Mouse (Mus musculus): Measurements from ENCODE around the gene Olfr411.

Olfr411 gene

DNA sequence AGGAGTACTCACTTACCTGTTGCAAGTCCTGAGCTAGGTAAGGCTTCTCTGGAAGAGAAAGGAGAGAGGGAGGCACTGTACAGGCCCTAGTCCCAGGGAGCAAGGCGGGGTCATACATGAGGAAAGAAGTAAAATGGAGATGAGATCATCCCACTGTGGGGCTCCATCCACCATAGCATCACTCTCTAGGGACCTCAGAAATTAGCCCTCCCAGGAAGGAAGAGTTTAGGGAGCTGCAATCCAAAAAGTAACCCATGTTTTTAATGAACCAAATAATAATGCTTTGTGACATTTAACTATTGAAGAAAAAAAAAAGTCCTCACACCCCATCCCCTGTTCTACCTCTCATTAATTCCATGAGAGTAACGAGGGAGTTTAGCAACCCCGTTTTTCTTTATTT lies at the start of gene Olfr411:
Olfr411 (minus strand) TSS at position 101 of the 400 bp plus-strand sequence.
- no peak for DNase-seq (ENCODE audit: low spot score in 2 of 2)

DNA sequence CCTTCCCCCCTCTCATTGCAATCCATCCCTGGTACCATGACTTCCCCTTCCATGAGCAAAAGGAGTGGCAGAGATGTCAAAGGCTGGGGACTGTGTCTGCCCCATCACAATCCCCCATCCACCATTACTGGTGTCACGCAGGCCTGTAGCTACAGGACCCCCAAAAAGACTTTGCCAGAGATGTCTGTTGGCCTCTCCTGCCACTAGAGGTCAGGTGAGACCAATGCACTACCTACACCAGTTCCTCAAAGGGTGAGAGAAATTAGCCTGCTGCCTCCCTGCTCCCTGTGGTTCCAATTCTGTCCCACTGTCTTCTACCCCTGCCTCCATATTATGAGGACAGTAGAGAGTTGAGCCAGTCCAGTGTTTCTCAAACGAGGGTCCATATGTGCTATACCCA lies 49.7 kb upstream of the Olfr411 start:
- DNase-seq (ENCODE audit: low spot score in 2 of 2) = no peak

DNA sequence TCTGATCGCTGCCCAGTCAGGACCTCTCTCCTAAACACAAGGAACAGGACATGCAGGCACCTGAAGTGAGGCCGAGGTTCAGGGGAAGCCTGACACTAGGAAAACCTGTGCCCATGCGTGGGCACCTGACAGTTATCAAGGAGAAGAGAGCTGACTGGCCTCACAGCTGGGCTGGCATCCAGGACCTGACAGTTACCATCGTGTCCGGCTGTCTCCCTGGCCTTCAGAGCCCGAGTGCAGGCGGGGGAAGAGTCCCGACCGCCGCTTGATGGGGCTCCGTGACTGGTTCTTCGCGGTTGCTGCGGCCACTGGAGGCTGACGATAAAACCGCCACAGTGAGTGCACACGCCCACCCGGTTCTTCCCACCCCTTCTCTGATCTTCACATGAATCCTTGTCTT lies 43.1 kb upstream of the Olfr411 start:
- no peak for DNase-seq (ENCODE audit: low spot score in 2 of 2)

DNA sequence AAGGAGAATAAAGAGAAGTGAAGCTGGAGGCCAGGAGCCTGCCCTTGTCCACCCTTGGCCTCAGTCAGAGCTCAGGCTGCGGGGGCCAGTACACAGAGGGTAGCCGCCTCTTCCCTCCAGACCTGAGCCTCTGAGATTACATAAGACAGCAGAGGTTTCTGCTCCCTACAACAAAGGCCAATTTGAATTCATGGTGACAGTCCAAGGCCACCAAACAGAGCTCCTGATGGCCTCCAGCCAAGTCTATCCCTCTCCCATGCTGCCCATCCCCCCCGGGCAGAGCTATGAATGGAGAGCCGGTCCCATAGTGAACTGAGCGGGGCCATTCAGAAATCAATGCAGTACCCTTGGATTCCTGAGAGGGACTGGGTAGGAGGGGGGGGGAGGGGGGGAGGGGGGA lies 41.0 kb upstream of the Olfr411 start:
- DNase-seq (ENCODE audit: low spot score in 2 of 2) = peak in 1 of 2 experiments; percentile 41

DNA sequence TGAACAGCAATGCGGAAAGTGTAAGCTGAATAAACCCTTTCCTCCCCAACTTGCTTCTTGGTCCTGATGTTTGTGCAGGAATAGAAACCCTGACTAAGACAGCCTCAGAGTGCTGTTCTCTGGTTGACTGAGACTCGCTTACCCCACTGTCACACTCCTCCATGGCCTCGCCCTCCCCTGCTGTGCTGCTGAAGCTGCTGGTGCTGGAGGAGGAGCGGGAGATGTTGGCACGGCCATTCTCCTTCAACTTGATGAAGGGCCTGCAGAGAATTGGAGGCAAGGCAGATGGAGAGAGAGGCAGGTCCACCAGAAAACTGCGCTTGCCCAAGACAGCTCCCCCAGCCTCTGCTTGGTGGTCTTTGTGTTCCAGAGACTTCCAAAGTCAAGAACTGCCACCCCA lies 40.5 kb upstream of the Olfr411 start:
- no peak for DNase-seq (ENCODE audit: low spot score in 2 of 2)

DNA sequence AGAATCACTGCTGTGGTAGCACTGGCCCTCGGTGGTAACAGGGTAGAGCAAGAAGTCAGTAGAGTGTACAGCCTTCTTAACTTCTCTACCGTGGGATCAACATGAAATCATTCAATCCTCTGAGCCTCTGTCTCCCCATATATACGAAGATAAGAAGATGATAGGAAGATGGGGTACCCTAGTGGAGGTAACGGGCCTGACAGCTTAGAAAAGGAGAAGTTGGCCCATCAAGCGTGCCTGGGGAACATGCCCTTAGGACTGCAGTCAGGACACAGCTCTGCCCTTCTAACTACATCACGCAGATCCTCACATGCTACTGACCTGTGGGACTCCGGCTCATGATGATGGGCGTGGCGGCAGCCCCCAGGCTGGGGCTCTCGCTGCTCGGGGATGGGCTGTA lies 39.4 kb upstream of the Olfr411 start:
- DNase-seq (ENCODE audit: low spot score in 2 of 2) = no peak

DNA sequence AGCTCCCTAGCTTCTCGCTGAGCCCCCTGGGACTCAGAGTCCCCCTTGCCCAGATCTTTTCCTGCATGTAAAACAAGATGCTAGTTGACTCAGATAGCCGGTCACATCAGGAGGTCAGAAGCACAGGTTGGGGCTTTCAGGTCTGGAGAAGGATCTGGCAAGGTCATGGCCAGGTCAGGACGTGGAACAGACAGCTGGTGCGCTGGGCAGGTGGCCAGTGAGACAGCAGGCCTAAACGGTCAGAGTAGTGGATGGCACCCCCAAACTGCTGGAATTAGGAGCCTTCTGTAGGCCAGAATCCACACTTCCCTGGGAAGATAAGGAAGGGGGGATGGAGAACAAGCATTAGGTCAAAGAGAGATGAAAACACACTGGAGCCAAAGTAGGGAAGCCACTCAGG lies 34.8 kb upstream of the Olfr411 start:
- DNase-seq (ENCODE audit: low spot score in 2 of 2) = peak in 1 of 2 experiments; percentile 12

DNA sequence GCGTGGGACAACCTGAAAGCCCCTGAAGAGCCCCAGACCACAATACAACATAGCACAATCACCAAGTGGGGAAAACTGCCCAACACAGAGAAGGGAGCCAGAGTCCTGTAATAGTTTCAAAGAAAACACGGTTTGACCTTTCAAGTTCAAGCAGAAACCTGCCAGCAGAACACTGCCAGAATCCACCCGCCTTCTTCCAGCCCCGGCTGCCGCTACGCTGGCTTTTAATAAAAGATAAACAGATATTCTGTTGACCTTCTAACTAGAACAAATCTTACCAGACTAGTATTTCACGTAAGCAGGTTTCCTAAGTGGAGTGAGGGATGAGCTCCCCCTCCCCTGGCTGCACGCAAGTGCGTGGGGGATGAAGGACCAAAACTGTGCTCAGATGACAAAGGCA lies 33.2 kb upstream of the Olfr411 start:
- peak; percentile 19 to 42 for DNase-seq (ENCODE audit: low spot score in 2 of 2)

DNA sequence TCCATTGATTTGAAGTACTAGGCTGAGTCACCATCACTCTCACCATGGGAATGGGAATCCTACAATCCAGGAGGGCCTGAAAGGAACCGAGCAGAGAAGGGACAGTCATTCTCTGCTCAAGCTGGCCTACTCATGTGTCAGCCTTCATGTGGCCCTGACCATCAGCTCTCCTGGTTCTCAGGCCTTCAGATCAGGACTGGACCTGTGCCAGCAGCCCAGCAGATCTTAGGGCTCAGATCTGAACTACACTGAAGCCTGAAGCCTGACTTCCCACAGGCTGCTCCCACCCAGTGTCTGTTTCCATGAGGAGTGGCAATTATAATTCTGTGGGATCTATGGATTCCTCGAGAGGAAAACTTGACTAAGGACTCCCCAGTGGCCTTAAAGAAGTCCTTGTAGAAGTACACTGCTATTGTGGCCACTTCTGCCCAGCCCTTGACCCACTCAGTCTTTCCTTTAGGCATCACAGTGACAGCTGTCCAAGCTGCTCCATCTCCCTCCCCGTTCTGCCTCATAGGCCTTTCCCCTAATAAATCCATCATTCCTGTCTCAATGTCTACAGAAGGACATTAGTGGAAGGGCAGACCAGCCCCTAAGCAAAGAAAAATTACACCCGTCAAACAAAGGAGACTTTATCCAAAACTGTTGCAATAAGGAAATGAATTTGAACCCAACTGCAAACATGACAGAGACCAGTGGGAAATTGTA lies 26.9 kb upstream of the Olfr411 start:
- DNase-seq (ENCODE audit: low spot score in 2 of 2) = no peak

DNA sequence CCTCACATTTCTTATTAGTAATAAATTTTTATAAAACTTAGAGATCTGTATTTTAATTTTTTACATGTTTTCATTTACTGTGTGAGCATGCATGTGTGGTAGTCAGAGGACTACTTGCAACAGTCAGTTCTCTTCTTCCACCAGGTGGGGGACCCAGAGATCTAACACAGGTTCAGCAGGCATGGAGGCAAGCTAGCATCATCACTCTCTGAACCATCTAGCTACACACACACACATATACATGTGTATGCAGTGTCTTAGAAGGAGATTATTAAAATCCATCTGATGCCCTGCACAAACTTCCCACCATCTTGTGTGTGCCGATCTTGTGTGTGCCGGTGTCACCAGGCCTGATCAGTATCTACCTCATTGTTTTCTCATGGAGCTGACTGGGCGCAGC lies 24.4 kb upstream of the Olfr411 start:
- peak in 1 of 2 experiments; percentile 36 for DNase-seq (ENCODE audit: low spot score in 2 of 2)

DNA sequence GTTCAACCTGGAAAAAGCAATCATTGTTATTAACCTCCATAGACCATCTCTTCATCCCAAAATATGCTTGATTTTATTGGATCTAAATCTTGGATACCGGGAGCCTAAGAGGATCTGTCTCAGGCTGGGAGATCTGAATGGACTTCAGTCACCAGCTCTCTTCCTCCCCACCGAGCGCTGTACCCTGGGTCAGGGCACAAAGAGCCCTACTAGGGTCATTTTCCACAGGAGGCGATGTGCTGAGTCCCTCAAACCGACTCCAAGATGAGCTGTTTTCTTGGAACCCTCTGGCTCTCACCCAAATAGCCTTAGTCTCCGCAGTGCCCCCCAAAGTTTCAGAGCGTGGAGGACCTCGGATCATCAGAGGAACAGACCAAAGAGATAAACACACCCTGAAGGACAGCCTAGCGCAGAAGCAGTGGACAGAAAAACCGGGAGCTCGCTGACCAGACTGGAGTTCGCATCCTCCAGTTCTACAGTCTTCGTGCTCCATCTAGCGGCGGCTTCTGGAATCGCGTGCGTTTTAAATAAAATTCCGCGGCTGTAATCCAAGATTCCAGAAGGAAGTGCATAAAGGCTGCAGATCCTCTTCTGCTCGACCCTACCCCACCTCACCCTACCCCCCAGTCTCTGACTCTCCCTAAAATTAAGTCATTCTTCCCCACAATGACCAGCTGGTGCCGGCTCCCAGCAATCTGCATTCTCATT lies 19.1 kb upstream of the Olfr411 start:
- peak; percentile 24 to 44 for DNase-seq (ENCODE audit: low spot score in 2 of 2)

DNA sequence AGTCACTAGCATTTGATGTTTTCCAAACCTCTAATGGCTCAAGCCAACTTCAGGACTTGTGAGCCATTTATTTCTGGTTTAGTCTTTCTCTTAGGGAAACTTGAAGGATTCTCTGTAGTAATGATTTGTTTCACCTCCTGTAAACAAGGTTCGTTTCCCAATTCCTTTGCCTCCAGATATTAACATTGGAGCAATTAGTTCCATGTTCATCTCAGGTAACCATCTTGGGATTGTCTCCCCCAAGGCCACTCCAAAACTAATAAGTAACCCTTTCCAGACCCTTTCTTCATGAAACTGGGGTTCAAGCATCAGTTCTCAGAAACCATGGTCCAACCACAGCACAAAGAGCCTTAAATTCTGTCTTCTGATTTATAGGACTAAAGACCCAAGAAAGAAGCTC lies 9.3 kb upstream of the Olfr411 start, which contains the start of gene Olfr412:
Olfr412 (plus strand) TSS at position 301 of the 400 bp plus-strand sequence.
- DNase-seq (ENCODE audit: low spot score in 2 of 2) = no peak

DNA sequence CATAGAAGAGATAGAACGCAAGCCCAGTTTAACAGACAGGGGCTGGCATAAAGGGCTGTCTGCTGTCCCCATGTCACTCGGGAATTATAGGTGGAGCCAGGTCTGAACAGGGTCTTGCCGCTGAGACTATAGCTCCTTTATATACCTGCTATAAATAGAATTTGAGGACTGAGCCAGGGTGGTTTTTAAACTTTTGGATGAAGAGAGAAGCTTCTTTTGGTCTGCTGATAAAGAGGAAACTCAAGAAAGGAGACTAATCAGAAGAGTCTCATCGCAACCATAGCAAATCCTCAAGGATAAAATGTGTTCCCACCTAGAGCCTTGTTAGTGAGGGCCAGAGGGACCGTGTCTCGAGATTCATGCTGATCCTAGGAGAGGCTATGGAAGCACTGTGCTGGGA lies 14.5 kb downstream of the Olfr411 start, which contains the start of gene Olfr410:
Olfr410 (minus strand) TSS at position 101 of the 400 bp plus-strand sequence.
- DNase-seq (ENCODE audit: low spot score in 2 of 2) = no peak

DNA sequence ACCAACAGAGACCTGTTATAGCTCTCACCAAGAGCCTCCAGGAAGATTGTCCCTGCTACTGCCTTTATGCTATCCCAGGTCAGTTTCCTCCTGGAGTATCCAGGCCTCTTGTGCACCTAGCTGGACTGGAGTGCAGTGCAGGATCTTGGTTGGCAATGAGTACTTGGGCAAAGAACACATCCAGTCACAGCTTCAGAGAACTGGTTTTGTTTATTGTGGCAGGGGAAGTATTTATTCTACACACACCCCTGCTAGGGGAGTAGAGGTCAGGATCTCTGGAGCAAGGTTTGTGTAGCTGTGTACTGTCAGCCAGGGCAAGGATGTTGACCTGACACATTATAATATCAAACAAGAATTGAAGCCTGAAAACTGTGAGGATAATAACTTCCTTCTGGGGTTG lies 23.7 kb downstream of the Olfr411 start:
- no peak for DNase-seq (ENCODE audit: low spot score in 2 of 2)

DNA sequence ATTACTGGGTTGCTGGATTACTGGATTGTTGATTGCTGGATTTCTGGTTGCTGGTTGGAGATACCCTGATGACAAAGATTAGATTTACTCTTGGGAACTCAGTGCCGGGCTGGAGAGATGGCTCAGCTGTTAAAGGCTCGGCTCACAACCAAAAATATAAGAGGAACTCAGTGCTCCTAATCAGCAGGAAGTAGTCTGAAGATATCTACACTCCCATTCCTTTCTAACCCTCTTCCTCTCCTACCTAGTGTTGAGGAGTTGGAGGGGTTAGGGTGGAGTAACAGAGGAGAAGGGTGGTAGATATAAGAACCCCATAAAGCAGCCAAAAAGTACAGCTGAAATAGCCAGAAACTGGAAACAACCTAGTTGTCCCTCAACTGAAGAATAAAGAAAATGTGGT lies 26.4 kb downstream of the Olfr411 start:
- DNase-seq (ENCODE audit: low spot score in 2 of 2) = no peak

All from heart, adult 9 months (tissue).